Mouse (Mus musculus) neutrophil, adult 5-6 weeks (primary cell): Measurements from ENCODE around the gene Atp2a1. TPM values are rescaled to one million over a fixed set of nuclear protein-coding genes. Genes with fewer than 3 reads are reported as not detected.
"Not testable (repeated sequence)": the region's sequence is repeated elsewhere in the genome, so short reads cannot be mapped to it uniquely, and the experiment has no call there.

Source experiments
- ATAC-seq: fragments of 151-379, 151-347 bp; 2 replicates; pipeline ENCODE4 v1.8.0; 2017; ENCODE audit warnings: mild to moderate bottlenecking, moderate TSS enrichment; ENCODE audit not compliant: insufficient number of reproducible peaks, poor library complexity, low FRiP score, severe bottlenecking; ENCODE audit errors: extremely low read depth
- total RNA-seq: library from RNA; stranded (forward); fragments of 200-1000 nt; gene quantifications from 2 replicates; pipeline ENCODE4 v1.2.3, GENCODE M21; 2017

Atp2a1 gene
- total RNA-seq, 1 experiment from 2014 or later = 1.6 TPM

- ATAC-seq = no peak
Measured at GRCm38 (mm10) chr7:126428154-126428553, 34.8 kb downstream of the Atp2a1 start.

GRCm38 (mm10) chr7:126427323-126427860 is 35.5 kb downstream of the Atp2a1 start:
- no peak for ATAC-seq

DNA sequence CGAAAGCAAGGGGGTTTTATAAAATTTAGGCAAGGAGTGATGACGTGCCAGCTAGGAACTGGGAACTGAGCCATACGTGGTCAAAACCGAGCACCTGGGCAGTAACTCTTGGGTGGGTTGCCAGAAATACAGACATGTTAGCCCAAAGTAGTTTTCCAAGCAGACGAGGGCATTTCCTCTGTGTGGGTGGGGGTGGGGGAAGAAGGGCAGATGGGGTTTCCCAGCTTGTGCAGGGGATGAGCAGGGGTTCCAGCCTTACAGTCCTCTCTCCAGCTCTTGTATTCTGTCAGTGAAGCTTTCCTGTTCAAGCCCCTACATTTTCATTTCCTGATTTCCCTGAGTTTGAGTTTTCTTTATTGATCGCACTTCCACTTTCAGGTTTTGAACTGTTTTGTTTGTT is 38.7 kb downstream of the Atp2a1 start:
- ATAC-seq = no peak

- peak; percentile 89 for ATAC-seq
Measured at GRCm38 (mm10) chr7:126421756-126422155, 41.2 kb downstream of the Atp2a1 start.

DNA sequence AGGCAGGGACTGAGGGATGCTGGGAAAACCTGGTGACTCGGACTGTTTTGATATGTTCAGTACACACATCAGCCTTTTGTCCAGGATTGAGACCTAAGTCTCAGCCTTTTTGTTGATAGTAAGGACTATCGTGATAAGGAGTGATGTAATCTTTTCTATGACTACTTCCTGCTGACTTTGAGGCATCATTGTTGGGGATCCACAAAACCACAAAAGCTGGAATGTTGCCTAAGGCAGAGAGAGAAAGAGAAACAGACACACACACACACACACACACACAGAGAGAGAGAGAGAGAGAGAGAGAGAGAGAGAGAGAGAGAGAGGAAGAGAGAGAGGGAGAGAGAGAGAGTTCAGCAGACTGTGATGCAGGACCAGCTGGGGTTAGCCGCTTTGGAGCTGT is 44.4 kb downstream of the Atp2a1 start:
- no peak for ATAC-seq

GRCm38 (mm10) chr7:126417606-126418005 is 45.3 kb downstream of the Atp2a1 start:
- no peak for ATAC-seq

GRCm38 (mm10) chr7:126417045-126417444 is 45.9 kb downstream of the Atp2a1 start:
- no peak for ATAC-seq

GRCm38 (mm10) chr7:126416615-126417014 is 46.3 kb downstream of the Atp2a1 start:
- ATAC-seq = peak; percentile 86

- ATAC-seq = peak; percentile 54
Measured at GRCm38 (mm10) chr7:126414725-126415124, 48.2 kb downstream of the Atp2a1 start, which contains the start of gene Cd19. TSS of gene Cd19 (minus strand) at chr7:126414889.

DNA sequence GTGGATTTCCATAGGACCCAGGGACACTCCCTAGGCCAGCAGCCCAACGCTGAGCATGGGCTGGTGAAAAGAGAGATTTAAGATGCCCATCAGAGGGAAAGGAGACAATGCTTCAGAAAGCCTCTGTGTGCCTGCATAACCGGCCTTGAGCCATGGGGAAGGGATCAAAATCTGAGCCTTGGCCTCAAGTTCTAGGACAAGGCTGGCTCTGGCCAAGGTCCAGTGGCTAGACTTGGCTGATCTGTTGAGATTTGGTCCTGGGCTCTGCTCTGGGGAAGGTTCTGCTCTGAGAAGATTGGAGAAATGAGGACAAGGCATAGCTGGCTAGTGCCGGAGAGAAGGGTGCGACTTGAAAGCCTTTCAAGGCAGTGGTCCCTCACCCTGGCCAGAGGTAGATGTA is 51.8 kb downstream of the Atp2a1 start:
- ATAC-seq = no peak

GRCm38 (mm10) chr7:126408686-126409085 is 54.2 kb downstream of the Atp2a1 start:
- no peak for ATAC-seq

DNA sequence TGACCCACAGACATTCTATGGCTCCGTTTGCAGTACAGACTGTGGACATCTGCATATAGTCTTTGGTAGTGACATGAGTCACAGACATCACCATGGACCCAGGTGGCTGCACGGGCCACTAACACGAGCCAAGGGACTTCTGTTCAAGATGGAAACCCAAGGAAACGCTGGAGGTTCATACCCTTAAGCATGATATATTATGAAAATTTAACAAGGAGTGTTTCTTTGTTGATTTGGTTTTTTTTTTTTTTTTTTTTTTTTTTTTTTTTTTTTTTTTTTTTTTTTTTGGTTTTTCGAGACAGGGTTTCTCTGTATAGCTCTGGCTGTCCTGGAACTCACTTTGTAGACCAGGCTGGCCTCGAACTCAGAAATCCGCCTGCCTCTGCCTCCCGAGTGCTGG is 60.4 kb downstream of the Atp2a1 start:
- not testable (repeated sequence) for ATAC-seq

- peak; percentile 58 for ATAC-seq
Measured at GRCm38 (mm10) chr7:126399548-126399947, 63.4 kb downstream of the Atp2a1 start.

GRCm38 (mm10) chr7:126397822-126398221 is 65.1 kb downstream of the Atp2a1 start:
- no peak for ATAC-seq

DNA sequence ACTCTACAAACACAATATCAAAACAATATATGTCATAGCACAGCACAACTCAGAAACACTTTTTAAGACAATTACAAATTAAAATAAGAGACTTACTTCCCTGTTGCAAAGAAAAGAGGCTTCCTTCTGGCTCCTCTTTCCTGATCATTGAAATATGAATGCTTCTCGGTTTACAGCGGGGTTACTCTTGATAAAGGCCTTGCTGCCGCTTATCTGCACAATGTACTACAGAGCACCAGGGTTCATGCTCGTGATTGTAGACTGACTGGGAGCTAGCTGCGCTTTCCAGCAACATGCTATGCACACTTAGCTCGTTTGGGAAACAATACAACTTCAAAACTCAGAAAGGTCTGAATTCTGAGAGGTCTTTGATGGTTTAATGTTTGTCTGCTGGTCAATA is 65.7 kb downstream of the Atp2a1 start:
- ATAC-seq = no peak

- ATAC-seq = peak; percentile 96
Measured at GRCm38 (mm10) chr7:126396298-126397119, 66.4 kb downstream of the Atp2a1 start, which contains the start of gene Nfatc2ip. TSS of gene Nfatc2ip (minus strand) at chr7:126396737.

Other genes with a start within 250 kb of the Atp2a1 start
- gene Sbk1, start 190.5 kb downstream of the Atp2a1 start, total RNA-seq = 99.1 and 109 TPM in 2 replicates
- 31.4 and 34.8 TPM in 2 replicates for gene Lat, start 93.5 kb downstream of the Atp2a1 start, total RNA-seq
- gene Spns1, start 85.7 kb downstream of the Atp2a1 start, total RNA-seq = 14.8 and 16.5 TPM in 2 replicates
- 13.9 and 14.1 TPM in 2 replicates for gene Nfatc2ip, start 66.4 kb downstream of the Atp2a1 start, total RNA-seq
- gene Cd19, start 48.2 kb downstream of the Atp2a1 start, total RNA-seq = 585 and 589 TPM in 2 replicates
- 117 and 130 TPM in 2 replicates for gene Rabep2, start 34.3 kb downstream of the Atp2a1 start, total RNA-seq
- 30.0 and 34.0 TPM in 2 replicates for gene Sh2b1, start 12.3 kb upstream of the Atp2a1 start, total RNA-seq
- 33.6 and 38.4 TPM in 2 replicates for gene Tufm, start 24.3 kb upstream of the Atp2a1 start, total RNA-seq
- gene Atxn2l, start 40.3 kb upstream of the Atp2a1 start, total RNA-seq = 76.4 and 87.3 TPM in 2 replicates
- gene Eif3c, start 103.3 kb upstream of the Atp2a1 start, total RNA-seq = 93.6 and 99.5 TPM in 2 replicates
- 90.5 and 117 TPM in 2 replicates for gene Apobr, start 121.8 kb upstream of the Atp2a1 start, total RNA-seq
- 97.2 and 102 TPM in 2 replicates for gene Cln3, start 122.7 kb upstream of the Atp2a1 start, total RNA-seq
- gene Il27, start 131.8 kb upstream of the Atp2a1 start, total RNA-seq = 0.86 and 1.4 TPM in 2 replicates
- 6.9 and 9.5 TPM in 2 replicates for gene Nupr1, start 167.8 kb upstream of the Atp2a1 start, total RNA-seq
- 43.8 and 56.5 TPM in 2 replicates for gene Sgf29, start 186.2 kb upstream of the Atp2a1 start, total RNA-seq
- gene Sult1a1, start 213.3 kb upstream of the Atp2a1 start, total RNA-seq = 0.93 and 1.1 TPM in 2 replicates
- 27.4 and 28.0 TPM in 2 replicates for gene Bola2, start 232.3 kb upstream of the Atp2a1 start, total RNA-seq
- gene Slx1b, start 232.7 kb upstream of the Atp2a1 start, total RNA-seq = 3.3 and 4.2 TPM in 2 replicates
- gene Coro1a, start 244.7 kb upstream of the Atp2a1 start, total RNA-seq = 1,403 and 1,487 TPM in 2 replicates